Mouse (Mus musculus) forebrain, embryonic 14.5 days (tissue): ENCODE measurements around the gene Lzic. TPM values are rescaled to one million over a fixed set of nuclear protein-coding genes. Genes with fewer than 3 reads are reported as not detected.
A peak's percentile ranks its signal among the peaks of the same experiment; 100 is the strongest.

ENCODE experiments used
- ATAC-seq: fragments of 200-750 bp; cut with Nextera tagmentation; 2 replicates; pipeline ENCODE4 v1.8.0; 2017; ENCODE audit warnings: mild to moderate bottlenecking, moderate library complexity
- DNase-seq: peaks from one replicate; pipeline ENCODE4 v3.0.0-alpha.2; 2015; ENCODE audit warnings: low spot score
- H3K27ac ChIP-seq: fragments of 300-500 bp; sonication (generic); 2 replicates; pipeline ENCODE4 v1.5.1; 2014; ENCODE audit warnings: low read depth, mild to moderate bottlenecking, control low read depth, low read length, moderate library complexity
- H3K27me3 ChIP-seq: fragments of 300-500 bp; sonication (generic); replicated peaks from 2 replicates; pipeline ENCODE4 v1.6.1; 2014; ENCODE audit warnings: low read length, control low read depth, mixed read lengths; ENCODE audit not compliant: control insufficient read depth, insufficient read depth
- H3K36me3 ChIP-seq: fragments of 300-500 bp; sonication (generic); 2 replicates; pipeline ENCODE4 v1.6.1; 2014; ENCODE audit warnings: low read length, control low read depth; ENCODE audit not compliant: control insufficient read depth, insufficient read depth
- H3K4me1 ChIP-seq: fragments of 300-500 bp; sonication (generic); 2 replicates; pipeline ENCODE4 v1.6.1; 2014; ENCODE audit warnings: antibody characterized with exemption, low read length, control low read depth; ENCODE audit not compliant: control insufficient read depth, insufficient read depth
- H3K4me2 ChIP-seq: fragments of 300-500 bp; sonication (generic); 2 replicates; pipeline ENCODE4 v1.6.1; 2014; ENCODE audit warnings: mild to moderate bottlenecking, control low read depth, low read length
- H3K4me3 ChIP-seq: fragments of 300-500 bp; sonication (generic); 2 replicates; pipeline ENCODE4 v1.5.1; 2014; ENCODE audit warnings: low read depth, low read length, control low read depth
- H3K9ac ChIP-seq: fragments of 300-500 bp; sonication (generic); 2 replicates; pipeline ENCODE4 v1.6.1; 2014; ENCODE audit warnings: mild to moderate bottlenecking, low read length, control low read depth, moderate library complexity
- H3K9me3 ChIP-seq: fragments of 300-500 bp; sonication (generic); replicated peaks from 2 replicates; pipeline ENCODE4 v1.6.1; 2016; ENCODE audit warnings: low read length, control low read depth, mixed read lengths; ENCODE audit not compliant: control insufficient read depth
- WGBS: fragments of 180-500 bp; shearing (Covaris S2); extraction: QIAGEN DNeasy Blood & Tissue Kit; methylation state at CpG from one replicate; pipeline ENCODE4 v1.1.7; 2014; 5-methylcytosine and 5-hydroxymethylcytosine counted together
- polyA plus RNA-seq: library from polyadenylated mRNA; unstranded; fragments of >200 nt; fragmentation: Nextera tagmentation; extraction: Ambion mirVana; gene quantifications from 2 replicates; pipeline ENCODE4 v1.2.1, GENCODE M21; 2014

Lzic gene
- polyA plus RNA-seq, 1 experiment from 2014 or later = 62.6 TPM

DNA sequence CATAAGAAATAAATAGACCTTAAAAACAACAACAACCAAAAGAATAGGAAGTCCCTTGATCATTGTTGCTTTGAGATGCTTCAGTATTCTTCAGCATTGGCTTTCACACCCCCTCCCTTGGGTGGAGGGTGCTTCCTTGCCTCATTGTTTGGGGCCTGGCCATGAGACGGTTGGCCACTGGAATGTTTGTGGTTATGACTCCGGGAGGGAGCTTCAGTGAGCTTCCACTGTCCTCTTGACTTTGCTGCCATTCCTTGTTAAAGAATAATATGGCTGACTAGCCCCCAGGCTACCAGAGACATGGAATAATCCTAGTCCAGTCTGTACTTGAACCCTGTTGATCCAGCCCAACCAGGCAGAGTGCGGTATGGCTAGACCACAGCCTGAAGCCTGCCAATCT, 21.9 kb downstream of the Lzic start:
- ATAC-seq (no peak), DNase-seq (no peak)
- Histone ChIP-seq H3K27me3 (no peaks in the 10 kb centered on the region), H3K4me2 (no peak overlapping the region), H3K27ac (no peak overlapping the region), H3K9me3 (no peaks in the 10 kb centered on the region), H3K4me1 (0 out of 2 replicates have a peak, but pooled peaks cover 6% of the 10 kb centered on the region), H3K36me3 (peaks cover 3% of the 10 kb centered on the region; the same call in 1 of the 2 replicates), H3K4me3 (no peak overlapping the region), H3K9ac (no peak overlapping the region)
- WGBS = 96% methylated on average over 3 of the region's 3 CpGs

DNA sequence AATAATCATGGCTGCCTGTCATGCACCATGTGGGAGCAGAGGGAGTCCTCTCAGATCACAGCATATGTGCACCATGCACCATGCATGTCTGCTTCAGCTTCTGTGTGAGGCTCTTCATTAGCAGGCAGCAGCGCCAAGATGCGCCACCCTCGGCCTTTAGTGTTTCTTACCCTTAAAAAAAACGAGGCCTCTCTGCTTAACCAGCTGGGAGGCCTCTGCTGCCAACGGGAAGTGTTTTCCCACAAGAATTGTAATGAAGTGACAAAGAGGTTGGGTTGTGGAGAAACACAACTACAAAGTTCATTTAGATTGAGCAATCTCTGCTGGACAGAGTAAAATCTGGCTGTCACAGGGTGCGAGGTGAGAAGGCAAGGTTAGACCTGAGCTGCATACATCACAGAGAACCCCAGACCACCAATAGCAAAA, 26.2 kb downstream of the Lzic start:
- no peak overlapping the region for H3K4me2 ChIP-seq
- H3K9ac ChIP-seq = no peak overlapping the region
- H3K36me3 ChIP-seq = no peaks in the 10 kb centered on the region
- H3K4me1 ChIP-seq = no peaks in the 10 kb centered on the region
- peak overlapping the region; percentile 50; the same call in 1 of the 2 replicates for H3K27ac ChIP-seq
- H3K9me3 ChIP-seq = no peaks in the 10 kb centered on the region
- H3K27me3 ChIP-seq = no peaks in the 10 kb centered on the region
- DNase-seq (peak; percentile 71), ATAC-seq (peak; percentile 69)
- 15% methylated on average over 6 of the region's 6 CpGs for WGBS
- H3K4me3 ChIP-seq = no peak overlapping the region

DNA sequence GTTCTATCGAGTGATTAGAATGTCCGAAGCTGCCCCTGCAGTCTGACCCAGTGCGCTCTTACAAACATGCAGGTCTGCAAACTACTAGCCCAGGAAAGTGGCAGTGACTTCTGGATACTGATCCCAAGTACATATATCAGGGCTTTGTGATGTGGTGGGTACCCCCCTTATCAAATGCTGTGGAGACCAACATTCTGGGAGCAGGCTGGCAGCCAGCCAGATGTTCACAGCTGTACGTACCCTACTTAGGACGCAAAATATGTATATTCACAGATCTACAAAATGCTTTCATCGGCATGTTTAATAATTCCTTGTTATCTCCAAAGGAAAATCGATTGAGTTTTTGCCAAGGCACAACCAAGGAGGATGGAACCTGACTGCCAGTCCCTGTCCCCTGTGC, 27.0 kb downstream of the Lzic start:
- Histone ChIP-seq H3K27ac (no peak overlapping the region; the same call in 1 of the 2 replicates), H3K36me3 (no peaks in the 10 kb centered on the region), H3K4me1 (no peaks in the 10 kb centered on the region), H3K27me3 (no peaks in the 10 kb centered on the region), H3K4me2 (no peak overlapping the region), H3K9me3 (no peaks in the 10 kb centered on the region), H3K4me3 (no peak overlapping the region), H3K9ac (no peak overlapping the region)
- DNase-seq (peak; percentile 34), ATAC-seq (no peak)
- WGBS = 82% methylated on average over 7 of the region's 7 CpGs

DNA sequence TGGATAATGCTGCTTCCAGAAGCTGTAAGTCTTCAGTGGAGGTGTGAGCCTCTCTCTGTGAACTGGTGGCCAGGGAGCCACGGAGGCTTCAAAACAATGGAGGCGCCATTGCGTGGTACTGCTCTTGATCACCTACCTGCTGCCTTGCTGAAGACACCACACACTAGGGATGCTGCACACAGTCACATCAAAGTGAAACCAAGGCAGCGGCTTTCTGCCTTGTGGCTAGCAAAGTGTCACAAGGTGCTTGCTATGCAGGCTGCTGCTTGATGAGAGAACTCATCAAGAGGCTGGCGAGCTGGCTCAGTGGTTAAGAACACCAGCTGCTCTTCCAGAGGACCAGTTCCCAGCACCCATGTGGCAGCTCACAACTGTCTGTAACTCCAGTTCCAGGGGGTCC, 30.7 kb downstream of the Lzic start:
- H3K36me3 ChIP-seq = no peaks in the 10 kb centered on the region
- no peak overlapping the region for H3K27ac ChIP-seq
- no peak for DNase-seq
- H3K4me1 ChIP-seq = peaks cover 8% of the 10 kb centered on the region
- no peak overlapping the region for H3K4me2 ChIP-seq
- H3K27me3 ChIP-seq = no peaks in the 10 kb centered on the region
- no peak overlapping the region for H3K4me3 ChIP-seq
- 86% methylated on average over 5 of the region's 5 CpGs for WGBS
- H3K9ac ChIP-seq = no peak overlapping the region
- no peak for ATAC-seq
- no peaks in the 10 kb centered on the region for H3K9me3 ChIP-seq

DNA sequence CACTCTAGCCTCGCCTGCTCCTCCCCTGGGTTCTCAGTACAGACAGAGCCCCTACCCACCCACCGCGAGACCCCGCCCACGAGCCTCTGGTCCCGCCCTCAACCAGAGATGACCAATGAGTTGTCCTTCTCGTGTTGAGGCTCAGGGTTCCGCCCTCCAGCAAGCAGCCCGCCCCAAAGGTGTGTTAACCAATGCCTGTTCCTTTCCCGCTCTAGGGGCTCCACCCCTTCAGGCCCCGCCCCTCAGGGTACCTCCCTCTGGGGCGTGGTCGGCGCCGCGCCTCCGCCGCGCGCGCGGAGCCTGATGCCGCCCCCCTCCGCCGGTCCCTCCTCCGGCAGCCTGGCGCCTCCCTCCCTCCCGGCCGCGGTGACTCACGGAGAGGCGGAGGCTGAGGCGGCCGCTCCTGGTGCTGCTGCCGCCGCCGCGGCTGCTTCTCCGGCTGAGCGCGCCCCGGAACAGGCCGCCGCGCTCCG, 32.9 kb downstream of the Lzic start, which contains the start of gene Ctnnbip1:
Gene Ctnnbip1, plus strand, starts transcription at position 369 of the 473 bp plus-strand sequence.
- WGBS = under 1% methylated on average over 45 of the region's 46 CpGs
- ATAC-seq (peak; percentile 99), DNase-seq (peak; percentile 98)
- H3K27ac ChIP-seq = peak within 1 kb of the TSS; percentile 21; the same call in 1 of the 2 replicates
- peak within 1 kb of the TSS; percentile 95 for H3K4me2 ChIP-seq
- no peaks in the 10 kb centered on the region for H3K9me3 ChIP-seq
- no peaks in the 10 kb centered on the region for H3K36me3 ChIP-seq
- H3K4me3 ChIP-seq = peak within 1 kb of the TSS; percentile 84
- peak within 1 kb of the TSS; percentile 88 for H3K9ac ChIP-seq
- H3K4me1 ChIP-seq = peaks cover 8% of the 10 kb centered on the region
- H3K27me3 ChIP-seq = no peaks in the 10 kb centered on the region

DNA sequence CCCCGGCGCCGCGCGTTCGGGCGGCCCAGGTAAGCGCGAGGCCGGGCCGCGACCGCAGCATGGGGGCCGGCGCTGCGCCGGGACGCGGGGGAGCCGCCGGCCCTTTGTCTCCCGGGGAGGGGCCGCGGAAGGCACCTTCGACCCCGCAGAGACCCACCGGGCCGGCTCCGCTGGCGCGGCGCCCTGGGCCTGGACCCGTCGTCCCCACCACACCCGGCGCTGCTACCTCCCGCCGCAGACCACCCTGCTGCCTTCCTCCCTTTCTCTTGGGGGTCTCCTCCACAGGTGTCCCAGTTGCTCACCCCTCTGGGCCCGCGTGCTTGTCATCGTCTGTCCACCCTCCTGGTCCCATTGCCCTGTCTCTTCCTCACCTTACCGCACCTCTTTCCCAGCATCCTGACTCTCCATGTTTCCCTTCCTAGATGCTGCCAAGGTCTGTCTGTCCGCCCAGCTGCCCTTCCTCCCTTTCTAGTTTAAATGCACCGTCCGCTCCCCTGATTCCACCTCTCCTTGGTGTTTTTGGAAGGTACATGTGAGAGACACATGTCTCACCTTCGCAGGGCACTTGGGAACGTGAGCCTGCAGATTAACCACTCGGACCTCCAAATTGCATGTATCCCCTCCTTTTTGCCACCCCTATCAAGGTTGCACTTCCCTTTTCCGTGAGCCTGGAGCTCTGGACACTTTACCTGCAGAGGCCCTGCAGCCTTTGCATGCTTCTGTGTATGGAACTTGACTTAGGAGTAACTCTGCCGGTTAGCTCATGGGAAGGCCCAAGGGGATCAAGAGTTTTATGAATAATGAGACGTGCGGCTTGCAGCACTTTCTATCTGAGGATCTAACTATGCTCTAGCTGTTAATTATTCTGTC, 33.6 kb downstream of the Lzic start:
- Histone ChIP-seq H3K4me2 (peak overlapping the region; percentile 95), H3K36me3 (no peaks in the 10 kb centered on the region), H3K4me1 (peaks cover 10% of the 10 kb centered on the region), H3K9ac (peak overlapping the region; percentile 88), H3K9me3 (no peaks in the 10 kb centered on the region), H3K4me3 (peak overlapping the region; percentile 84), H3K27ac (peak overlapping the region; percentile 21; the same call in 1 of the 2 replicates), H3K27me3 (no peaks in the 10 kb centered on the region)
- ATAC-seq (peak; percentile 27; the same call in 1 of the 2 replicates), DNase-seq (no peak)
- WGBS = 2% methylated on average over 36 of the region's 52 CpGs

DNA sequence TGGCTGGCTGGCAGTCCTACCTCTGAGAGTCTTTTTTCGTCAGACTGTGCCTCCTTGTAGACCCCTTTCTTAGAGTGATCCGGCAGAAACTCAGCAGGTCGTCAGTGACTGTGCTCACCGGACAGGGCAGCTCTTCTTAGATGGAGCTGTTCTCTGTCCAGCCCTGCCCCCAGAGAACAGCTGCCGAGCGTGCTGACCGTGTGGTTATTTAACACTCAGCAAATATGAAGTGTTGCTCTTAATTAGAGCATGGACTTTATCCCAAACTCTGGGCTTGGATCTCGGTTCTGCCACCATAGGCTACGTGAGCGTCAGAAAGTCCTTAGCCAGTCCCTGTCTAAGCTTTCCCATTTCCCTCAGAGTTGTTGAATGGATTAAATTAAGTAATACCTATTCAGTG, 36.2 kb downstream of the Lzic start:
- no peak overlapping the region for H3K4me2 ChIP-seq
- no peak overlapping the region for H3K9ac ChIP-seq
- no peak overlapping the region for H3K4me3 ChIP-seq
- WGBS = 73% methylated on average over 10 of the region's 10 CpGs
- DNase-seq = no peak
- H3K27ac ChIP-seq = no peak overlapping the region
- peaks cover 15% of the 10 kb centered on the region for H3K4me1 ChIP-seq
- H3K27me3 ChIP-seq = no peaks in the 10 kb centered on the region
- H3K36me3 ChIP-seq = no peaks in the 10 kb centered on the region
- no peaks in the 10 kb centered on the region for H3K9me3 ChIP-seq
- ATAC-seq = no peak

DNA sequence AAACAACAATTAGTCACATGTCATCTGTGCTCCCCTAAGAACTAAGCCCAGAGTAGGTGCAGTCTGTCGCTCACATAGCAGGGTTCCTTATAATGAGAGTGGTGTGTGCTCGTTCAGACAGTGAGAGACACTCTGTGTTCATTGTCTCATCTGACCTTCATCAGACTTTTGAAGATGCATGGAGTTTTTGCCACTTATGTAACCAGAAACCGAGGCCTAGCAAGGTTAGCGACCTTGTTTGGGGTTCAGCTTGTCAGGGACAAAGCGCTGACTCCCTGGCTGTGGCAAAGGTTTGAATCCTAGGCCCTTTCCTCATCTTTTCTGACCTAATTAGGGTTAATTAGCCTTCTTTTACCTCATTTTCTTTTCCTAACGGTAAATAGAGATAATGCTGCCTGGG, 38.9 kb downstream of the Lzic start:
- H3K4me1 ChIP-seq = peaks cover 14% of the 10 kb centered on the region
- H3K9me3 ChIP-seq = no peaks in the 10 kb centered on the region
- no peak overlapping the region for H3K4me3 ChIP-seq
- DNase-seq = no peak
- H3K27me3 ChIP-seq = no peaks in the 10 kb centered on the region
- no peak overlapping the region for H3K27ac ChIP-seq
- 42% methylated on average over 6 of the region's 6 CpGs for WGBS
- no peak for ATAC-seq
- H3K9ac ChIP-seq = no peak overlapping the region
- H3K4me2 ChIP-seq = no peak overlapping the region
- no peaks in the 10 kb centered on the region for H3K36me3 ChIP-seq

DNA sequence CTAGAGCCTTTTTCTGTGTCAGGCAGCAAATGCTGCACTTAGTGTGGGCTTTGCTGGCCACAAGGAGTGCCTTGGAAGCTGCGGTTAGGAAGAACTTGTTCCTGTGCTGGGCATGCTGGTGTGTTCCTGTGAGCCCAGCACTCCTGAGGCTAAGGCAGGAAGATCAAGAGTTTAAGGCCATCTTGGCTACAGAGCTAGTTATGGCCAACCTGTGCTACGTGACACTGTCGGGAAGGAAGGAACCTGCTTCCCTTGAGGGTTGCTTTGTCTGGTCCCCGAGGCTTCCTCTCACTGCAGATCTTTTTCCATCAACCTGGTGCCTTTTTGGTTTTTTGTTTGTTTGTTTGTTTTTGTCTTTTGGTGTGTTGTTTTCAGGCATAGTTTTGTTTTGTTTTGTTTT, 40.1 kb downstream of the Lzic start:
- WGBS = 89% methylated on average over 4 of the region's 4 CpGs
- H3K27ac ChIP-seq = no peak overlapping the region
- H3K4me1 ChIP-seq = peaks cover 10% of the 10 kb centered on the region
- no peaks in the 10 kb centered on the region for H3K9me3 ChIP-seq
- H3K9ac ChIP-seq = no peak overlapping the region
- H3K4me3 ChIP-seq = no peak overlapping the region
- no peak for DNase-seq
- ATAC-seq = no peak
- no peaks in the 10 kb centered on the region for H3K36me3 ChIP-seq
- H3K27me3 ChIP-seq = no peaks in the 10 kb centered on the region
- no peak overlapping the region for H3K4me2 ChIP-seq
